Mouse (Mus musculus): ENCODE measurements around the gene B3gnt2. TPM values are rescaled to one million over a fixed set of nuclear protein-coding genes. Genes with fewer than 3 reads are reported as not detected.

Gene B3gnt2
- polyA plus RNA-seq, 1 experiment from 2014 or later = 3.3 TPM

DNA sequence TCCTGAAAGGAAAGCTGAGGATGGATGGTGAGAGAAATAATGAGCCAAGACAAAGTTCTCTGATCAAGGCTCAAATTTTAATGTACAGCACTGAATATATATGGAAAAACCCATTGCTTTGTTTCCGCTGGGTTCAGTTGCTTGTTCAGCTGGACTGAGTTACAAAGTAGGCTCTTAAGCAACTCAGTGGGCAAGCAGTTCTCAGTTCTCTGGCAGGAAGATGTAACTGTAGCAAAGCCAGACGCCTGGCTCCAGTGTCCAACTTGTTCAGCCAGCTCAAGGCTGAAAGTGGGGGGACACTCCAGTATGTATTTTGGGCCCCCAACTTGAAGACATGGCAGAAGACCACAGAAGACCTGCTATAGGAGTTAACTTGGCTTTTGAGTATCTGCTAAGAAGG, 72.9 kb downstream of the B3gnt2 start:
- ATAC-seq (ENCODE audit: extremely low read depth, insufficient number of reproducible peaks, low FRiP score, low TSS enrichment) = no peak
- WGBS = 77% methylated on average over 2 of the region's 2 CpGs
- peaks cover 3% of the 10 kb centered on the region; the same call in 1 of the 2 replicates for H3K4me1 ChIP-seq

DNA sequence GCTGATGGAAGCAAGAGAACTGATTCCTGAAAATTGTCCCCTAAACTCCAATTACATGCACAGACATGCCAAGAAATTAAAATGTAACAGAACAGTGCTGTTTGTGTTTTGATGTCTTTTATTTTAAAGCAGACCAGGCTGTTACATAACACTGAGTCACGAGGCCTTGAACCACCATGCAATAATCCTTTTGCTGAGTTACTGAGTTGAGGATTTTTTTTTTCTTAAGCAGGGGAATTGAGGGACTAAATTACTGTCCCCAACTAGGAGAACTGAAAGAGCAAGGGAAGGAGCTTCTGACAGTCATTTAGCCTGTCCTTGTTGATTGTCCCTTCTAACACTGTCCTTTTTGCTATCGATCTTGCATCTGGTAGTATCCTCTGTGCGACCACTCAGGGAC, 76.3 kb downstream of the B3gnt2 start:
- no peaks in the 10 kb centered on the region for H3K27me3 ChIP-seq (replicated peaks)
- H3K27ac ChIP-seq (replicated peaks) = no peak overlapping the region
- ATAC-seq (ENCODE audit: extremely low read depth, insufficient number of reproducible peaks, low FRiP score, low TSS enrichment) = no peak
- H3K36me3 ChIP-seq = no peaks in the 10 kb centered on the region
- WGBS = 82% methylated on average over 3 of the region's 3 CpGs
- H3K9ac ChIP-seq = no peak overlapping the region
- peaks cover 6% of the 10 kb centered on the region; the same call in 1 of the 2 replicates for H3K4me1 ChIP-seq
- H3K9me3 ChIP-seq = 0 out of 2 replicates have a peak, but pooled peaks cover 2% of the 10 kb centered on the region
- no peak overlapping the region for H3K4me2 ChIP-seq
- H3K4me3 ChIP-seq = no peak overlapping the region

More for the DNA sequence above, 72.9 kb downstream of the B3gnt2 start:
- no peaks in the 10 kb centered on the region for H3K36me3 ChIP-seq
- 0 out of 2 replicates have a peak, but pooled peaks cover 5% of the 10 kb centered on the region for H3K9me3 ChIP-seq
- H3K4me2 ChIP-seq = no peak overlapping the region
- no peaks in the 10 kb centered on the region for H3K27me3 ChIP-seq (replicated peaks)
- no peak overlapping the region for H3K27ac ChIP-seq (replicated peaks)
- no peak overlapping the region for H3K9ac ChIP-seq
- no peak overlapping the region for H3K4me3 ChIP-seq

GRCm38 (mm10) chr11:22782705-22783124, 78.0 kb downstream of the B3gnt2 start:
- Histone ChIP-seq H3K9me3 (no peaks in the 10 kb centered on the region), H3K9ac (no peak overlapping the region), H3K27me3 (replicated peaks) (no peaks in the 10 kb centered on the region), H3K4me1 (peaks cover 6% of the 10 kb centered on the region; the same call in 1 of the 2 replicates), H3K36me3 (no peaks in the 10 kb centered on the region), H3K4me2 (peak overlapping the region; percentile 42), H3K27ac (replicated peaks) (no peak overlapping the region), H3K4me3 (peak overlapping the region; percentile 9; the same call in 1 of the 2 replicates)
- no peak for ATAC-seq (ENCODE audit: extremely low read depth, insufficient number of reproducible peaks, low FRiP score, low TSS enrichment)
- 62% methylated on average over 13 of the region's 13 CpGs for WGBS

DNA sequence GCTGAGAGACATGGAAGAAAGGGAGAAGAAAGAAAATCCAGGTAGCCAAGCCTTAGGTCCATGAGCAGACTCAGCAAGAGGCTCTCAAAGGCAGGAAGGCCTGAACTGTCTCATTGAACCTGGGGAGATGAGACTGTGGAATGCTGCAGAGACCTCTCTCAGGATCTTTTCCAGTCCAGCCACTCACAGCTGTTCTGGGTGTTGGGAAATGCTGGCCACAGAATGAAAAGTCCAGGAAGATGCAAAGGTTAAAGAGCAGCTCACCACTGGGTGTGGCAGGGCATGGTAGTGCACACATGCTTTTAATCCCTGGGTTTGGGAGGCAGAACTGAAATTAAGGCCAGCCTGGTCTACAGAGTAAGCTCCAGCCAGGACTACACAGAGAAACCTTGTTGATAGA, 79.6 kb downstream of the B3gnt2 start:
- no peak overlapping the region for H3K27ac ChIP-seq (replicated peaks)
- H3K4me2 ChIP-seq = no peak overlapping the region
- no peaks in the 10 kb centered on the region for H3K9me3 ChIP-seq
- H3K36me3 ChIP-seq = no peaks in the 10 kb centered on the region
- H3K4me3 ChIP-seq = no peak overlapping the region
- no peak overlapping the region for H3K9ac ChIP-seq
- H3K27me3 ChIP-seq (replicated peaks) = no peaks in the 10 kb centered on the region
- no peak for ATAC-seq (ENCODE audit: extremely low read depth, insufficient number of reproducible peaks, low FRiP score, low TSS enrichment)
- peaks cover 6% of the 10 kb centered on the region; the same call in 1 of the 2 replicates for H3K4me1 ChIP-seq

GRCm38 (mm10) chr11:22780761-22781160, 80.0 kb downstream of the B3gnt2 start:
- H3K4me3 ChIP-seq = no peak overlapping the region
- peaks cover 6% of the 10 kb centered on the region; the same call in 1 of the 2 replicates for H3K4me1 ChIP-seq
- WGBS = 72% methylated on average over 2 of the region's 2 CpGs
- ATAC-seq (ENCODE audit: extremely low read depth, insufficient number of reproducible peaks, low FRiP score, low TSS enrichment) = no peak
- H3K9me3 ChIP-seq = no peaks in the 10 kb centered on the region
- H3K4me2 ChIP-seq = no peak overlapping the region
- H3K27ac ChIP-seq (replicated peaks) = no peak overlapping the region
- H3K27me3 ChIP-seq (replicated peaks) = no peaks in the 10 kb centered on the region
- H3K36me3 ChIP-seq = no peaks in the 10 kb centered on the region
- H3K9ac ChIP-seq = no peak overlapping the region

DNA sequence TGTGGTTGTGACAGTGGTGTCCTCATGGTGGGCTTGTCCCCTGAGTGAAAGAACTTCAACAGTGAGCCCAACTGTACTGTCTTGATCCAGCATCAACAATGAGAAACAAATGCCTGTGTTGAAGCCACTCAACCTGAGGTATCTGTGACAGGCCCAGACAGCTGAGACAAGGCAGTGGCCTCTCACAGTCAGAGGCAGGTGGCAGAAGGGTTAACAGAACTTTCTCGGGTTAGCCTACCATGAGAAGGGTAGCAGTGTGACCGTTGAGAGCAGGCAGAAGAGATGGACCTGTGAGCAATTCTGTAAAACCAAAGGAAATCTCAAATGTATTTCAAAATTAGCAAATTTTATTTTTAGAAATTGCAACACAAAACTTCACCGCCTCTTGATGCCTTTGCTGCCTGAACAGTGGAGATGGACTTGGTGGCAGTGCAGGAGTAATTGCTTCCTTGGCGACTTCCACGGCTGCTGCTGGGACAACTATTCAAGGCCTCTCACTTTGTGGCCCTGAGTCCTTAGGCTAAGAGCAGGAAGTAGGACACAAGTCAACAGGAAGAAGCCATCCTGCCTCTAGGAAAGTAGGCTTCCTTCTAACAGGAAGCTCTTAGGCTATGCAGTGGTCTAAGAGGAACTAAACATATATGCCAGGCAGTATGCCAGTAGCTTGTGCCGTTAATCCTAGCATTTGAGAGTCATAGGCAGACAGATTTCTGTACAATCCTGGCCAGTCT, 80.8 kb downstream of the B3gnt2 start:
- Histone ChIP-seq H3K27me3 (replicated peaks) (no peaks in the 10 kb centered on the region), H3K4me3 (no peak overlapping the region), H3K27ac (replicated peaks) (no peak overlapping the region), H3K4me2 (no peak overlapping the region), H3K9ac (no peak overlapping the region), H3K36me3 (no peaks in the 10 kb centered on the region), H3K4me1 (peaks cover 6% of the 10 kb centered on the region; the same call in 1 of the 2 replicates), H3K9me3 (no peaks in the 10 kb centered on the region)
- ATAC-seq (ENCODE audit: extremely low read depth, insufficient number of reproducible peaks, low FRiP score, low TSS enrichment) = no peak
- 57% methylated on average over 6 of the region's 6 CpGs for WGBS

GRCm38 (mm10) chr11:22778596-22778995, 82.2 kb downstream of the B3gnt2 start:
- no peak overlapping the region for H3K27ac ChIP-seq (replicated peaks)
- H3K9me3 ChIP-seq = no peaks in the 10 kb centered on the region
- H3K36me3 ChIP-seq = no peaks in the 10 kb centered on the region
- H3K9ac ChIP-seq = no peak overlapping the region
- no peak overlapping the region for H3K4me2 ChIP-seq
- no peak for ATAC-seq (ENCODE audit: extremely low read depth, insufficient number of reproducible peaks, low FRiP score, low TSS enrichment)
- no peak overlapping the region for H3K4me3 ChIP-seq
- WGBS = 71% methylated on average over 3 of the region's 3 CpGs
- H3K27me3 ChIP-seq (replicated peaks) = no peaks in the 10 kb centered on the region
- peaks cover 6% of the 10 kb centered on the region; the same call in 1 of the 2 replicates for H3K4me1 ChIP-seq

DNA sequence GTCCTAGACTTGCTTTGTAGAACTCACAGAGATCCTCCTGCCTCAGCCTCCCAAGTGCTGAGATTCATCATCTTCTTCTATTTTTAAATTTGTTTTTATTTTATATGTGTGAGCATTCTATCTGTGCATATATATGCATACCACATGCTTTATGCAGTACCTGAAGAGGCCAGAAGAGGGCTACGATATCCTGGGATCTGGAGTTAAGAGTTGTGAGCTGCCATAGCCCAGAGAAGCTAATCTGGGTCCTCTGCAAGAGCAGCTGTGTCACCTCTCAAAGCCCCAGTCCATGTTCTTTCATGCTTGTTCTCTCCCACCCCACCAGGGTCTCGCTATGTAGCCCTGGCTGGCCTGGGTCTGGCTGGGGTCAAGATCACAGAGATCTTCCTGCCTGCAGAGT, 83.2 kb downstream of the B3gnt2 start:
- no peak for ATAC-seq (ENCODE audit: extremely low read depth, insufficient number of reproducible peaks, low FRiP score, low TSS enrichment)
- 87% methylated on average over 2 of the region's 2 CpGs for WGBS
- no peak overlapping the region for H3K27ac ChIP-seq (replicated peaks)

GRCm38 (mm10) chr11:22774821-22775220, 85.9 kb downstream of the B3gnt2 start:
- Histone ChIP-seq H3K9ac (no peak overlapping the region), H3K4me3 (no peak overlapping the region), H3K9me3 (no peaks in the 10 kb centered on the region), H3K27ac (replicated peaks) (no peak overlapping the region), H3K4me2 (no peak overlapping the region), H3K4me1 (no peaks in the 10 kb centered on the region), H3K27me3 (replicated peaks) (no peaks in the 10 kb centered on the region), H3K36me3 (no peaks in the 10 kb centered on the region)
- 73% methylated on average over 2 of the region's 2 CpGs for WGBS
- ATAC-seq (ENCODE audit: extremely low read depth, insufficient number of reproducible peaks, low FRiP score, low TSS enrichment) = no peak

More for the DNA sequence above, 83.2 kb downstream of the B3gnt2 start:
- Histone ChIP-seq H3K9ac (no peak overlapping the region), H3K4me2 (no peak overlapping the region), H3K4me1 (no peaks in the 10 kb centered on the region), H3K4me3 (no peak overlapping the region), H3K9me3 (no peaks in the 10 kb centered on the region), H3K36me3 (no peaks in the 10 kb centered on the region), H3K27me3 (replicated peaks) (no peaks in the 10 kb centered on the region)

DNA sequence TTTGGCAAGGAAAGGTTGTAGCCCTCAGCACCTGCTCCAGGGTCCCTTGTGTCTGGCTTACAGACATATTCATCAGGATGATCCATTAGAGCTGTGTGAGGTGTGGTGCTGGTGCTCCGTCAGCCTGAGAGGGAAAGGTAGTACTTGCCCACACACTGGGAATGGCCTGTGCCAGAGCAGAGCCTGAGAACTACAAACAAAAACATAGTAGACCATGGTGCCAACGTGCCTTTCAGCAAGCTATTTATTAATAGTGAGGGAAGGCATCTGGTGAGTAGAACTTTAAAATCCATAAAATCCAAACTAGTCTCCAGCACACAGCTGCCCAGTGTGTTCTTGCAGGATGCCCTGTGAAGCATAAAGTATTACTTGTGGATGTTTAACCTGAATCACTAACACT, 94.5 kb downstream of the B3gnt2 start:
- 78% methylated on average over 2 of the region's 2 CpGs for WGBS
- Histone ChIP-seq H3K27ac (replicated peaks) (no peak overlapping the region), H3K4me1 (no peaks in the 10 kb centered on the region), H3K9ac (no peak overlapping the region), H3K4me2 (no peak overlapping the region), H3K4me3 (no peak overlapping the region), H3K27me3 (replicated peaks) (no peaks in the 10 kb centered on the region), H3K9me3 (no peaks in the 10 kb centered on the region), H3K36me3 (no peaks in the 10 kb centered on the region)
- ATAC-seq (ENCODE audit: extremely low read depth, insufficient number of reproducible peaks, low FRiP score, low TSS enrichment) = no peak

DNA sequence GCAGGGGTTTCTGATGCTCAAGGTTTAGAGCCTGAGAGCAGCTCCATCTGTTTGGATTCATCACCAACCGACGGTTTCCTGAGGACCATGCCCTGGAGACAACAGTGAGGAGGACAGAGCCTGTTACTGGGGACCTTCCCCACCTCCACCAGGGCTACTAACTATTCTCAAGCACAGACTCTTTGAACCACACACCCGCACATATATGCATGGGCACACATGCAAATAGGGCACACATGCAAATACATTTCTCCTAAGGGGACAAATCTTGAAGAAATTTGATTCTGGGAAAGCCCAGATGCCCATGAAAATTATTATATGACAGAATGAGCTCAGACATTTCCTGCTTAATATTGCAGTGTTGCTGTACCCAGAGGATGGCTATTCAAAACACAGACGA, 95.3 kb downstream of the B3gnt2 start:
- no peak overlapping the region for H3K4me3 ChIP-seq
- ATAC-seq (ENCODE audit: extremely low read depth, insufficient number of reproducible peaks, low FRiP score, low TSS enrichment) = no peak
- 67% methylated on average over 4 of the region's 4 CpGs for WGBS

More for the DNA sequence above, 95.3 kb downstream of the B3gnt2 start:
- Histone ChIP-seq H3K36me3 (no peaks in the 10 kb centered on the region), H3K4me1 (no peaks in the 10 kb centered on the region), H3K9ac (no peak overlapping the region), H3K27ac (replicated peaks) (no peak overlapping the region), H3K27me3 (replicated peaks) (no peaks in the 10 kb centered on the region), H3K4me2 (no peak overlapping the region), H3K9me3 (no peaks in the 10 kb centered on the region)

Measured in heart, embryonic 13.5 days (tissue).